Mouse (Mus musculus): ENCODE results near the gene Slc17a4. TPM values are rescaled to one million over a fixed set of nuclear protein-coding genes. Genes with fewer than 3 reads are reported as not detected.

Gene Slc17a4
- polyA plus RNA-seq, 1 experiment = not detected

DNA sequence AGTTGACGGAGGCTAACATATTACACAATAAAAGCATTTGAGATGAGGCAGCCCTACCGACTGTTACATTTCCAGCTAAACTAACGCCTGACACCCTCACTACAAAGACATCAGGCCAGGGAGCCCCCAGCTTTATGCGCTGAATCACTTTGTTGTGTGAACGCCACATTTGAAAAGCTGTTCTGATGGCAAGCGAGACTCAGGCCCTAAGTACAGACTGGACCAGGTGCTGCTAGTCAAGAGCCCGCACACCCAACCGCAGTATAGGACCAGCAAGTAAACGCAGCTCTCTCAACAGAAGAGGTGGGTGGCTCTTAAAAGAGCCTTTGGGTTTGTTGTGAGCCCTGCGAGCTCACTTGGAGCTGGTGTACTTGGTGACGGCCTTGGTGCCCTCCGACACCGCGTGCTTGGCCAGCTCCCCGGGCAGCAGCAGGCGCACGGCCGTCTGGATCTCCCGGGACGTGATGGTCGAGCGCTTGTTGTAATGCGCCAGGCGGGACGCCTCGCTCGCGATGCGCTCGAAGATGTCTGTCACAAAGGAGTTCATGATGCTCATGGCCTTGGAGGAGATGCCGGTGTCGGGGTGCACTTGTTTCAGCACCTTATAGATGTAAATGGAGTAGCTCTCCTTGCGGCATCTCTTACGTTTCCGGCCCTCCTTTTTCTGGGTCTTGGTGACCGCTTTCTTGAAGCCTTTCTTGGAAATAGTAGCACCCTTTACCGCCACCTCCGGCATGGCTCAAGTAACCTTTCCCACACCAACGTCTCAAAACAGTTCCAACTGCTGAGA is 18.8 kb upstream of the Slc17a4 start, which contains the start of gene Hist1h2ba:
TSS of gene Hist1h2ba (minus strand) at position 736 of the 790 bp plus-strand sequence.
- Histone ChIP-seq H3K27ac (ENCODE audit: insufficient read depth, low read length) (no peak within 1 kb of the TSS), H3K4me3 (ENCODE audit: insufficient read depth, low read length) (no peak within 1 kb of the TSS), H3K4me1 (ENCODE audit: control insufficient read depth, insufficient read depth, low read length) (no peaks in the 10 kb centered on the region)
- TF ChIP-seq CTCF (IDR thresholded peaks at IDR 0.05; ENCODE audit: borderline replicate concordance, insufficient read depth, low read length) = no peak
- TF ChIP-seq POLR2A (IDR thresholded peaks at IDR 0.05; ENCODE audit: low read depth, low read length) = no peak

DNA sequence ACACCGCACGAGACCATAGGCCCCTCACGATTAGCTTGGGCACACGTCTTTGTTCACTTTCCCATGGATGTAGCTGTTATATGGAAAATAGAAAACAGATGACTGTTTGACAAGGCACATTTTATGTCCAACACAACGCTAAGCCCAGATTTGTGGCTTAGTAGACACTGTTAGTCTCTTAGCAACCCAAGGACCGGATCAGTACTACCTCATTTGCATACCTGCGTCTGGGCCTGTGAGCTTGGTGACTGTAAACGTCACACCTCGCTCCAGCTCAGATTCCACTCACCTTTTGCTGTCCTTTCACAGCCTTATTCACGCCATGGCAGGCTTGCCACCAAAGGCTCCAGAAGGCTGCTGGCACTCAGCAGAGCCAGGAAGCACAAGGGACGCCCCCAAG is 16.1 kb upstream of the Slc17a4 start:
- no peak for TF ChIP-seq CTCF (IDR thresholded peaks at IDR 0.05; ENCODE audit: borderline replicate concordance, insufficient read depth, low read length)
- no peak for TF ChIP-seq POLR2A (IDR thresholded peaks at IDR 0.05; ENCODE audit: low read depth, low read length)
- Histone ChIP-seq H3K27ac (ENCODE audit: insufficient read depth, low read length) (no peak overlapping the region), H3K4me3 (ENCODE audit: insufficient read depth, low read length) (no peak overlapping the region), H3K4me1 (ENCODE audit: control insufficient read depth, insufficient read depth, low read length) (no peaks in the 10 kb centered on the region)

DNA sequence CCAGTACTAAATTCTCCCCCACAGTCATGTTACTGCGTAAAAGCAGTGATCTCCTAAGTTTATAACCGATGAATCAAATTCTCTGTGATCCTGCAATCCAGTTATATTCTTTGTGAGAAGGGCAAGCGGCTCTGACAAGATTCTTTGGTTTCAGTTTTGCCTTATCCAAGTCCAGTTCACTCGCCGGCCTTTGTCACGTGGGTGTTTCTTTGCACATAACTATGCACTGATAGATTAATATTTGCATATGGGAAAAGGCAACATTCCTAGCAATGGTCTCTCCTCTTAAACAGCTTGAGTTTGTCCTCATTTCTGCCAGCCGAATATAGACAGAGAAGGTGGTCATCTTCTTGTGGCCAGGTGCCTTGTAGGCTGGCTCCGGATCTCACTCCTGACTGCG is 15.7 kb upstream of the Slc17a4 start:
- Histone ChIP-seq H3K4me3 (ENCODE audit: insufficient read depth, low read length) (no peak overlapping the region), H3K27ac (ENCODE audit: insufficient read depth, low read length) (no peak overlapping the region), H3K4me1 (ENCODE audit: control insufficient read depth, insufficient read depth, low read length) (no peaks in the 10 kb centered on the region)
- no peak for TF ChIP-seq POLR2A (IDR thresholded peaks at IDR 0.05; ENCODE audit: low read depth, low read length)
- TF ChIP-seq CTCF (IDR thresholded peaks at IDR 0.05; ENCODE audit: borderline replicate concordance, insufficient read depth, low read length) = no peak

DNA sequence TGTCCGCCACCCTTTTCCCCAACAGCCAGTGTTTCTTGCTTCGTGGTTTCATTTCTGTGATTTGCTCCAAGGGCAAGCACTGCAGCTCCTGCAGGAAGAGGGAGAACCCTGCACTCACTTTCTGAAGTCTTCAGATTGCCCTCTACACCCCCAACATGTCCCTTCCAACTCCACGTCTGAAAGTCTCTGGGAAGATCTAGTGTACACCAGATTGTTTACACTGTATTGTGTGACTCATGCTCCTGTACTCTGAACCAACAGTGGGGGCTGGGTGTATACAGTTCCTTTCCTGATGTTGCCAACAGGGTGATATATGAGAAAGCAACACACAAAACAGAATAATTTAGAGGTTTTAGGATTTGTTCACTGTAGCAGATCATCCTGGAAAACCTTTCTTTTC is 13.8 kb upstream of the Slc17a4 start:
- H3K27ac ChIP-seq (ENCODE audit: insufficient read depth, low read length) = no peak overlapping the region
- no peaks in the 10 kb centered on the region for H3K4me1 ChIP-seq (ENCODE audit: control insufficient read depth, insufficient read depth, low read length)
- TF ChIP-seq POLR2A (IDR thresholded peaks at IDR 0.05; ENCODE audit: low read depth, low read length) (no peak), CTCF (IDR thresholded peaks at IDR 0.05; ENCODE audit: borderline replicate concordance, insufficient read depth, low read length) (no peak)
- no peak overlapping the region for H3K4me3 ChIP-seq (ENCODE audit: insufficient read depth, low read length)

DNA sequence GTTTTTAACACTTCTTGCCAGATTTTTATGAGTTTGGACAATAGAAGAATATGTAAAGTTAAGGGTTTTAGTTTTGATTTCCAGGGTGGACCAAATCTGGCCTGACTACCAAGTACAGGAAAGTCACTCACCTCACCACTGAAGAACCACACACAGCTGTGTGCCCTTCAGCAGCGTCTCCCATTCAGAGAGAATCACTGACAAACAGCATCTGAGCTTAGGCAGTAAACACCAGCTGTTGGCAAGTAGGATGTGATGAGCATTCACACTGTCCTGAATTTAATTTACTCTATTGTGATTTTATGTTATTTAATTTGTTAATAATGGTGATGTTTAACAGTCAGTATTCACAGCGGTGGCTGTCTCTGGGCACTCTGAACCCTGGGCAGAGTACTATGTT is 11.0 kb upstream of the Slc17a4 start:
- TF ChIP-seq POLR2A (IDR thresholded peaks at IDR 0.05; ENCODE audit: low read depth, low read length) = no peak
- TF ChIP-seq CTCF (IDR thresholded peaks at IDR 0.05; ENCODE audit: borderline replicate concordance, insufficient read depth, low read length) = no peak
- Histone ChIP-seq H3K4me3 (ENCODE audit: insufficient read depth, low read length) (no peak overlapping the region), H3K27ac (ENCODE audit: insufficient read depth, low read length) (no peak overlapping the region), H3K4me1 (ENCODE audit: control insufficient read depth, insufficient read depth, low read length) (no peaks in the 10 kb centered on the region)

DNA sequence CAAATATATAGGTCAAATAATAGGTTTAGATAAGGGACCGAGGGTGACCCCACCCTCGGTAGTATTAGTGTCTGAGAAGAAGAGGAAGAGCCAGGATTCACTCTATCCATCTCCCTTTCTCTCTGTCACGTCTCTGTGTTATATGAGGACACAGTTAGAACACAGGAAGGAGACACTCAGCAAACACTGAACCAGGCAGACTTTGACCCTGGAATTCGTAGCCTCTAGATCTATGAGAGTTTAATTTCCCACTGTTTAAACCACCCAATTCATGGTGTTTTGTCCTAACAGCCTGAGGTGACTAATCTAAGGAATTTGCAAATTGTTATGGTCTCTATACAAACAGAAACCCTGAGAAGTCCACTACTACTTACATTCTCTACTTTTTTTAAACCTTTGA is 2.9 kb upstream of the Slc17a4 start:
- Histone ChIP-seq H3K4me1 (ENCODE audit: control insufficient read depth, insufficient read depth, low read length) (no peaks in the 10 kb centered on the region), H3K27ac (ENCODE audit: insufficient read depth, low read length) (no peak overlapping the region), H3K4me3 (ENCODE audit: insufficient read depth, low read length) (no peak overlapping the region)
- TF ChIP-seq POLR2A (IDR thresholded peaks at IDR 0.05; ENCODE audit: low read depth, low read length) = no peak

DNA sequence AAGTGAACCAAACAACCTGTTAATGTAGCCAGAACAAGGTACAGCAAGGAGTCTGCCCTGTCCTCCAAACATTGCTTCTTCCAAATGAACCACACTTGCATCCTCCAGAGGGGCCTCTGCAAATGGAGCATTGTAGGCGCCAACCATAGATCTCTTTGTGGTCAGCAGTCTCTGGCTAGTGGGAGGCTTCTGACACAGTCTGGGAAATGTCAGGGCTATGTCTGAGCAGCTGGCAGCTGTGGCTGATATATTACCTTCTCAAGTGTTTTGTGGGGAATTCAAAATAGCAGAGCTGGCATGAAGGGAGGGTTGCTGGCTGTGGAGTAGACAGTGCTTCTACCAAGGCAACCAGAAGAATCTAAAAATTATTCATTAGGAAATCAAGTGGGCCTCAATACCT is 1.3 kb upstream of the Slc17a4 start:
- Histone ChIP-seq H3K27ac (ENCODE audit: insufficient read depth, low read length) (no peak overlapping the region), H3K4me1 (ENCODE audit: control insufficient read depth, insufficient read depth, low read length) (no peaks in the 10 kb centered on the region), H3K4me3 (ENCODE audit: insufficient read depth, low read length) (no peak overlapping the region)
- no peak for TF ChIP-seq CTCF (IDR thresholded peaks at IDR 0.05; ENCODE audit: borderline replicate concordance, insufficient read depth, low read length)
- TF ChIP-seq POLR2A (IDR thresholded peaks at IDR 0.05; ENCODE audit: low read depth, low read length) = no peak

DNA sequence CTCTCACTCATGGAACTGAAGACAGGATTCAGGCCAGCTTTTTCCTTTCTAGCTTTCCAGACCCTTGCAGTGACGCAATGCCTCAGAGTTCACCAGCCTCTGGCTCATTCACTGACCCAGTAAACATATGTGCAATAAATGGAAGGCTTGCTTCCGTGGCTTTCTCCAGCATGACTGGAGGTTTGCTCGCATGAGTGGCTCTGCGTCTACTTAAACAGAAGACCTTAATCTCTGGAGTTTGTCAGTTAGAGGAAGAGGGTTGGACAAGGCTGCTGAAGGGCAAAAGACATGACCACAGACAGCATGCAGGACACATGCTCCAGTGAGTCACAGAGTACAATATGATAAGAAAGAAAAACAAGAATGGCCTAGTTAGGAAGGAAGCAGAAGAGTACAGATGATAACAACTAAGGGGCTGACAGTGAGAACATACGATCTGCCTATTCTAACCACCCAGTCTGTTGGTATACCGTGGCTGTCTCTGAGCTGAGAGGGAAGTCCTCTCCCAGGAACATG is 960 bp downstream of the Slc17a4 start:
- TF ChIP-seq CTCF (IDR thresholded peaks at IDR 0.05; ENCODE audit: borderline replicate concordance, insufficient read depth, low read length) (no peak), POLR2A (IDR thresholded peaks at IDR 0.05; ENCODE audit: low read depth, low read length) (no peak)
- Histone ChIP-seq H3K27ac (ENCODE audit: insufficient read depth, low read length) (no peak overlapping the region), H3K4me1 (ENCODE audit: control insufficient read depth, insufficient read depth, low read length) (no peaks in the 10 kb centered on the region), H3K4me3 (ENCODE audit: insufficient read depth, low read length) (no peak overlapping the region)

DNA sequence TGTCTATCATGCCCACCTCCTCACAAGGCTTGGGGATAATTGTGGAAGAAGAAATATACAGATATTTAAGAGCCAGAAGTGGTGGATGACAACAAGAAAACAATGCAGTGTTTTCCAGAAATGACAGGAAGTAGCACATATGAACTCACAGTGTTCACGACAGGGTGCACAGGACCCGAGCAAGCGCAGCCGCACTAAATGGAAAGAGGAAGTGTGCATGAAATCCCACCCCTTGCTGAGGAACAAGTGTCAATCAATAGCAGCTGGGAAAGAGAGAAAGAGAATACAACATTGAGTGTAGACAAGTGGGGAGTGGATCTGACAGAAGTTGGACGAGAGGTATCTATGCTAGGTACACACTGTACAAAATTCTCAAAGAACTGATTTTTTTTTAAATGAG is 3.5 kb downstream of the Slc17a4 start:
- H3K4me1 ChIP-seq (ENCODE audit: control insufficient read depth, insufficient read depth, low read length) = no peaks in the 10 kb centered on the region
- H3K27ac ChIP-seq (ENCODE audit: insufficient read depth, low read length) = no peak overlapping the region
- no peak overlapping the region for H3K4me3 ChIP-seq (ENCODE audit: insufficient read depth, low read length)
- TF ChIP-seq POLR2A (IDR thresholded peaks at IDR 0.05; ENCODE audit: low read depth, low read length) (no peak), CTCF (IDR thresholded peaks at IDR 0.05; ENCODE audit: borderline replicate concordance, insufficient read depth, low read length) (no peak)

DNA sequence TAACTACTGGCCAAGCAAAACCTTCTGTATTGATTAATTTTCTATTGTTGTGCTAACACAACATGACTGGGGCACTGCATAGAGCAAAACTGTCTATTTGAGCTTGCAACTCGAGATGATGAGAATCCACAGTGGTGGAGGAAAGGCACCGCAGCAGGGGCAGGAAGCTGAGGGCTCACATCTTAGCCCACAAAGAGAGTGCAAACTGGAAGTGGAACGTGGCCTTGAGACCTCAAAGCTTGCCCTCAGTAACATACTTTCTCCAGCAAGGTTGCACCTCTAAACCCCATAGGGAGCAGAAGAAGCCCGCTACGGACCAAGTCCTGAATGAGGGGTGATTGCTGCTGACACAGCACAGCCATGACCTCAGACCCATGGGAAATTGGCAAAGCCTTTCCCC is 4.7 kb downstream of the Slc17a4 start:
- TF ChIP-seq CTCF (IDR thresholded peaks at IDR 0.05; ENCODE audit: borderline replicate concordance, insufficient read depth, low read length) (no peak), POLR2A (IDR thresholded peaks at IDR 0.05; ENCODE audit: low read depth, low read length) (no peak)
- Histone ChIP-seq H3K4me1 (ENCODE audit: control insufficient read depth, insufficient read depth, low read length) (no peaks in the 10 kb centered on the region), H3K27ac (ENCODE audit: insufficient read depth, low read length) (no peak overlapping the region), H3K4me3 (ENCODE audit: insufficient read depth, low read length) (no peak overlapping the region)
